Mouse (Mus musculus) Muller cell, postnatal 12 days (primary cell): Measurements from ENCODE around the gene Ccdc154.

ENCODE experiments used
- DNase-seq: peaks from one replicate; pipeline ENCODE4 v3.0.0-alpha.2; 2015; ENCODE audit errors: inconsistent ontology term

Gene Ccdc154

DNA sequence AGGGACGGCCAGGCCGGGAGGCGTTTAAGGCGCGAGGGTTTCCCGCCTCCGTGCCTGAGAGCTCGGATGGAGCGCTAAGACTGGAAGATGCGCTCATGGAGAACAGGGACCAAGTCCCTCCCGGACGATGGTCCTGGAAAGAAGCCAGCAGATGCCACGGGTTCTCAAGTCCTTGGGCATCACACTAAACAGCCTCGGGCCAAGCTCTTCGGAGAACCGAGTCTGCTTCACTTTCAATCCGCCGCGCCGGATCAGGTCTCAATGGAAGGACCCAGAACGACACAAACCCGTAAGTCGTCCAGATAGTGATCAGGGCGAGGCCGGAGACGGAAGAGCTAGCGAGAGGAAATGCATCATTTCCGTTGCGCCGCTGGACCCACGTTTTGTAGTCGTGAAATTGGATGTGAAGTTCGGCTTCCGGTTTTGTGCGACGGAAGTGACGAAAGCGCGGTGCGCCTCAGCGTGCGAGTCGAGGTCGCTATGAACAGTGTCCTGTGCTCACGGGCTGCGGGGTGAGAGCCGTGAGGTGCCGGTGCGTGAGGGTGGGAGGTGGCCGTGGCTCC, 21.9 kb downstream of the Ccdc154 start, which contains the start of gene BC003965:
TSS of gene BC003965 (plus strand) at position 426 of the 563 bp plus-strand sequence.
- DNase-seq = peak; percentile 92

DNA sequence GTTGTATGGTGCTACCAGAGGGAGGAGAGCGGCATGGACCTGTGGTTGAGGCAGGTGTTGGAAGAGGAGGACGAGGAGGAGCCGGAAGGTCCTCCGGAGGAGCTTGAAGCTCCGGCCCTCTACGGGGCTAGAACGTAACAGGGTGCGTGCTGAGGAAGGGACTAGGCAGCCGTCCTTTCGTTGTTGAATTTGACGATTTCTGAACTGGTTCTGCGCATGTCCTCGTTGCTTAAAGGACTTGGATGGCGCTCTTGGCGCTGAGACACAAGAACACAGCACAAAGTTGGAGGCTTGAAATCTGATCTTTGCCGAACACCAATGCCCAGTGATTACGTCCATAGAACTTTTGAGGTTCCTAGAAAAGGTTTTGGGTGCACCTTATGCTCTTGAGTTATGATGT, 22.7 kb downstream of the Ccdc154 start:
- DNase-seq = peak; percentile 3

GRCm38 (mm10) chr17:25187784-25188149, 25.5 kb downstream of the Ccdc154 start:
- peak; percentile 4 for DNase-seq

DNA sequence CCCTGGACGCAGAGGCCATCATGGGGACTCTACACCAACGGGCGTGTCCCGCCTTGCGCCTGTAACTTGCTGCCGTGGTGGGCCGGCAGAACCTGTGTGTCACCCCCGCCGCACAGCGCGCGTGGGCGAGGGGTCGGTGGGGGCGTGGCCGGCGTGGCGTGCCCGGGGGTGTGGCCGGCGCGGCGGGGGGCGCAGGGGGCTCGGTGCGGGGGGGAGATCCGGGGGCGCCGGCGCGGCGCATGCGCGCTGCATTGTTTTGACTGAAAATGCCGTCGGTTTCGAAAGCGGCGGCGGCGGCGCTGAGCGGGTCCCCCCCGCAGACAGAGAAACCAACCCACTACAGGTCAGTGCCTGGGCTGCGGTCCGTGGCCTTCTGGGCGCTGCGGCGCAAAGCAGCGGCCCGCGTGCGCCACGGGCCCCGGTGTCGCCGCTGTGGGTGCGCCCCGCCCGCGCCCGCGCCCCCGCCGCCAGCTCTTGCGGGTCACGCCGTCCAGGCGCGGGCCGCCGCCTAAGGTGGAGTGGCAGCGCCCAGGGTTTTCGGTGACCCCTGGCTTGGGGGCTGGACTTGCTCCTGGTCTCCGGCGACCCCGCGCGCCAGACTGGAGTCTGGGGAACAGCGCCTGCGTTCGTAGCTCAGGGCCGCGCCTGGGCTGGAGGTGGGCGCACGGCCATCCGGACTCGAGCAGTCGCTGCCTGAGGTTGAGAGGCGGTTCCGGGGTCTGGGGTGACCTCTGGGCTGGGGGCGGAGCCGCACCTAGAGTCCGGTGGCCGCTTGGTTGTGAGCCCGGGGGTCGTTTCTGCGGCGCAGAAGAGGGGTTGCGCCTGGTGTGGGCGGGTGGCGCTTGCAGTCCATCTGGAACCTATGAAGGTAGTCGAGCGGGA, 26.1 kb downstream of the Ccdc154 start, which contains the start of gene Unkl:
TSS of gene Unkl (plus strand) at position 248 of the 882 bp plus-strand sequence.
- DNase-seq = peak; percentile 88

GRCm38 (mm10) chr17:25189091-25189490, 26.8 kb downstream of the Ccdc154 start:
- no peak for DNase-seq

DNA sequence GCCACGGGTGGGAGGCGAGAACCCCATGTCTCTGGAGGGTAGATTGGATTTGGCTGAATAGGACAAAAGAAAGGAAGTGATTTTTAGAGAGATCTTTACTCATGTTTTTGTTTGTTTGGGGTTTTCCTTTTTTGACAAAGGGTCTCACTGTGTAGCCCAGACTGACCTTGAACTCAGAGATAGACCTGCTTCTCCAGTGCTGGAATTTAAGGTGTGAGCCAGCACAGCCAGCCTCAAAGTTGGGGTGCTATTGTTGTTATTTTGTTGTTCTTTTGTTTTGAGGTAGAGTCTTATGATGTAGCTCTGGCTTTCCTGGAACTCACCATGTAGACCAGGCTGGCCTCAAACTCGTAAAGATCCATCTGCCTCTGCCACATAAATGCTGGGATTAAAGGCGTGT, 40.1 kb downstream of the Ccdc154 start:
- no peak for DNase-seq

- DNase-seq = no peak
These were observed 47.7 kb downstream of the Ccdc154 start for GRCm38 (mm10) chr17:25210006-25210405.

GRCm38 (mm10) chr17:25210680-25211466, 48.6 kb downstream of the Ccdc154 start:
- DNase-seq = no peak

- DNase-seq = peak; percentile 31
These were observed 49.4 kb downstream of the Ccdc154 start for GRCm38 (mm10) chr17:25211705-25212104.

DNA sequence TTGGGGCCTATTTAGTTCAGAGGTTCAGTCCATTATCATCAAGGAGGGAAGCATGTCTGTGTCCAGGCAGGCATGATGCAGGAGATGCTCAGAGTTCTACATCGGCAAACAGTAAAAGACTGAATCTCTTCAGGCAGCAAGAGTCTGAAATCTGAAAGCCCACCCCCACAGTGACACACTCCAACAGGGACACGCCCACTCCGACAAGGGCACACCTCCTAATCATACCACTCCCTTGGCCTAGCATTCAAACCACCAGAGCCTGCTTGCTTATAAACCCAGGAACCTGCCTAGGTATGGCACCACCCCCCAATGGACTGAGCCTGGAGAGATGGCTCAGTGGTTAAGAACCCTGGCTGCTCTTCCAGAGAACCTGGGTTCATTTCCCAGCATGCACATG, 53.2 kb downstream of the Ccdc154 start:
- no peak for DNase-seq

GRCm38 (mm10) chr17:25218967-25219366, 56.7 kb downstream of the Ccdc154 start:
- no peak for DNase-seq

DNA sequence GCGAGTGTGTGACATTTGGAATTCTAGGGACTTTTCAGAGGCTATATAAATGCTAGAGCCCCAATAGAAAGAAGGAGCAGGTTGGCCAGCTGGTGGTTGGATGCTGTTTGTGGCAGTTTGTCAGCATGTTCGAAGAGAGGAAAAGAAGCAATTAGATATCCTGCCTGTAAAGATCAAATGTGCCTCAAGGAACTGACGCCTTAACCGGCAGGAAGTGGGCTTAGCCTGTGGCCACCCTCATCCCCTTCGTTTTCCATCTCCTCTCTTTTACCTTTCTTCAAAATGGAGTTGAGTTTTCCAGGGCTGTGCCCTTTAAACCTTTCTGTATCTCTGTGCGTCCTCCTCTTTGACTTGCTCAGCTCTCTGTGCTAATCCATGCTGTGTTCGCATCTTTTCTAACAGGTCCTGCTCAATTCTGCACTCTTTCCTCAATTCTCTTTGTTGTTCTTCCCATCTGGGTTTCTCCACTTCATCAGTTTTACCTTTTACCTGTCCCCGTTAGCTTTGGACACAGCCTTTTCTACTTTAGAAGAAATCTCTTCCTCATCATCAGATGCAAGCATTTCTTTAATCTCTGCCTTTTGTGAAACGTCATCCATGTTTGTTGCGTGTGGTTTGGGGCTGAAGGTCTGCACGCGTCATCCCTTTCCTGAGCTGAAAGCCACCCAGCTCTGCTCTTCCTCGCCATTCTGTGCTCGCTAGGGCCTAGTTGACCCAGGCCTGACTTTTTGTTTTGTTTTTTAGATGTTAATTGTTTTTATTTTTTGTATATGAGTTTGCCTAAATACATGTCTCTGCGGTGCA, 57.4 kb downstream of the Ccdc154 start:
- DNase-seq = no peak

DNA sequence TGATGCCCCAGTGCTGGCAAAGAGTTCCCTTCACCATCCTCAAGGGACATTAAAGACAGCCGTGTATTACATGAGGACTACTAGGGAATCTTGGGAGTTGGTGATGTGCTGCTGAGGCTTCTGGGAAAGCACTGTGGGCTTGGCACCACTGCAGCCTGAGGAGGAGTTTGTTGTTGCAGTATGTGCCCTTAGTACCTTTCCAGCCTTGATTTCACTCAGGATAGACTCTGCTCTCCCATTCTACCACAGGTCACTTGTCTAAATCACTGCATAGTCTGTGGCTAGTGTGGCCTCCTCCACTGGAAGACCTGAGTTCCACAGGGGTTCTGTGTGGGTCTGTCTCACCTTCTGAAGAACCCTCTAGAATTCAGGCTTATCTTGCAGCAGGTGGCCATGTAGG, 58.5 kb downstream of the Ccdc154 start:
- no peak for DNase-seq
